Mouse (Mus musculus) forebrain, postnatal 0 days (tissue): ENCODE results near the gene Dtnb. TPM values are rescaled to one million over a fixed set of nuclear protein-coding genes. Genes with fewer than 3 reads are reported as not detected.

Experiments used
- ATAC-seq: fragments of 200-750 bp; cut with Nextera tagmentation; 2 replicates; pipeline ENCODE4 v1.8.0; 2017; ENCODE audit warnings: mild to moderate bottlenecking, moderate library complexity
- DNase-seq: peaks from one replicate; pipeline ENCODE4 v3.0.0-alpha.2; 2015
- H3K27ac ChIP-seq: fragments of 300-500 bp; sonication (generic); 2 replicates; pipeline ENCODE4 v1.5.1; 2014; ENCODE audit warnings: low read depth, mild to moderate bottlenecking, antibody characterized with exemption, low read length, moderate library complexity, mixed read lengths
- H3K27me3 ChIP-seq: fragments of 300-500 bp; sonication (generic); 2 replicates; pipeline ENCODE4 v1.6.1; 2014; ENCODE audit warnings: mild to moderate bottlenecking, low read length, mixed read lengths; ENCODE audit not compliant: insufficient read depth
- H3K36me3 ChIP-seq: fragments of 300-500 bp; sonication (generic); 2 replicates; pipeline ENCODE4 v1.6.1; 2014; ENCODE audit warnings: mild to moderate bottlenecking, moderate library complexity; ENCODE audit not compliant: insufficient read depth
- H3K4me1 ChIP-seq: fragments of 300-500 bp; sonication (generic); 2 replicates; pipeline ENCODE4 v1.6.1; 2014; ENCODE audit warnings: antibody characterized with exemption; ENCODE audit not compliant: insufficient read depth
- H3K4me2 ChIP-seq: fragments of 300-500 bp; sonication (generic); 2 replicates; pipeline ENCODE4 v1.6.1; 2014; ENCODE audit warnings: low read depth, mild to moderate bottlenecking, moderate library complexity
- H3K4me3 ChIP-seq: fragments of 300-500 bp; sonication (generic); 2 replicates; pipeline ENCODE4 v1.5.1; 2014; ENCODE audit warnings: low read depth, low read length, mixed read lengths
- H3K9ac ChIP-seq: fragments of 300-500 bp; sonication (generic); 2 replicates; pipeline ENCODE4 v1.6.1; 2014; ENCODE audit warnings: mild to moderate bottlenecking
- H3K9me3 ChIP-seq: fragments of 300-500 bp; sonication (generic); 2 replicates; pipeline ENCODE4 v1.6.1; 2016; ENCODE audit warnings: low read length
- CTCF ChIP-seq: sonication (generic); IDR thresholded peaks from 2 replicates; pipeline ENCODE4 v1.5.1; 2016; ENCODE audit warnings: antibody characterized with exemption, control low read depth, low read depth
- WGBS: fragments of 180-500 bp; shearing (Covaris S2); extraction: QIAGEN DNeasy Blood & Tissue Kit; methylation state at CpG from one replicate; pipeline ENCODE4 v1.1.7; 2014; 5-methylcytosine and 5-hydroxymethylcytosine counted together
- polyA plus RNA-seq: library from polyadenylated mRNA; unstranded; fragments of >200 nt; fragmentation: Nextera tagmentation; extraction: Ambion mirVana; gene quantifications from 2 replicates; pipeline ENCODE4 v1.2.1, GENCODE M21; 2015
- total RNA-seq: library from RNA; depleted of rRNA; stranded (reverse); fragments of >200 nt; gene quantifications from 2 replicates; pipeline ENCODE4 v1.2.3, GENCODE M21; 2014

The Dtnb gene
- total and polyA plus RNA-seq, 2 experiments from 2014 or later, result 45.7 to 51.0 TPM

DNA sequence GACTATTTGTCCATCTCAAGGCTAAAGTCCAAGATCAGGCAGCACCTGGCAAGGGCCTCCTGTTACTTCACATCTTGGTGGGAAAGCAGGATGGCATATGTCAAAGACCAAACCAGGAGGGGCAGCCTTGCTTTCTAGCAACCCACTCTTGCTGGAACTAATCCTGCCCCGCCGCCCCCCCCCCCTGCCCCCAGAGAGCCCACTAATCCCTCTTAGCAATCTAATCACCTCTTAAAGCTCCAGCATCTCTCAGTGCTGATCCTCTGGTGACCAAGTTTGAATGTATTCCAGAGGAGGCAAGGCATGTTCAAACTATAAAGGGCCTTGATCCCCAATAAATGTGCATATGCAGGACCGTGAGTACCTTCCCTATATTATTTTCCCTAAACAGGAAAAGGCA lies 214.9 kb downstream of the Dtnb start:
- WGBS, result 40% methylated on average over 1 of the region's 3 CpGs

DNA sequence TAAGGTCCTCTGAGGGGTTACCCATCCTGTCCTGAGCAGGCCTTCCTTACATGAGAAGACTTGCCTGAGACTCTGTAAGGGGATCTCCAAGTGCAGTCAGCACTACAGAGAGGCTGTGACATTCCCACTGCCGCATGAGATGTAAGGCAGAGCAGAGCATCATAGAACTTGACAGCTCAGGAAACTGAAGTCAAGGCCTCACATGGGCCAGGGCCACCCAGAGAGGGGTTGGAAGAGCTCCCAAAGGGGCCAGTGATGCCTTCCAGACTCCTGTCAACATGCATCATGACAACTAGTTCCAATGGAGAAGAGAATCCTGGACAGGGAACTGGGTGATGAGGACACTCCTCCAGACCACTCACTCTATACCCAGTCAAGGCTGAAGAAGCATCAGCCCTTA lies 215.4 kb downstream of the Dtnb start:
- no peak for DNase-seq

More for the DNA sequence above, 214.9 kb downstream of the Dtnb start:
- DNase-seq (no peak), ATAC-seq (no peak)
- no peaks in the 10 kb centered on the region for H3K9me3 ChIP-seq
- TF ChIP-seq CTCF, result no peak
- no peak overlapping the region for H3K9ac ChIP-seq
- H3K4me2 ChIP-seq, result no peak overlapping the region
- no peak overlapping the region for H3K27ac ChIP-seq
- no peaks in the 10 kb centered on the region for H3K36me3 ChIP-seq
- no peaks in the 10 kb centered on the region for H3K27me3 ChIP-seq
- no peak overlapping the region for H3K4me3 ChIP-seq
- H3K4me1 ChIP-seq, result peaks cover 11% of the 10 kb centered on the region; the same call in 1 of the 2 replicates

DNA sequence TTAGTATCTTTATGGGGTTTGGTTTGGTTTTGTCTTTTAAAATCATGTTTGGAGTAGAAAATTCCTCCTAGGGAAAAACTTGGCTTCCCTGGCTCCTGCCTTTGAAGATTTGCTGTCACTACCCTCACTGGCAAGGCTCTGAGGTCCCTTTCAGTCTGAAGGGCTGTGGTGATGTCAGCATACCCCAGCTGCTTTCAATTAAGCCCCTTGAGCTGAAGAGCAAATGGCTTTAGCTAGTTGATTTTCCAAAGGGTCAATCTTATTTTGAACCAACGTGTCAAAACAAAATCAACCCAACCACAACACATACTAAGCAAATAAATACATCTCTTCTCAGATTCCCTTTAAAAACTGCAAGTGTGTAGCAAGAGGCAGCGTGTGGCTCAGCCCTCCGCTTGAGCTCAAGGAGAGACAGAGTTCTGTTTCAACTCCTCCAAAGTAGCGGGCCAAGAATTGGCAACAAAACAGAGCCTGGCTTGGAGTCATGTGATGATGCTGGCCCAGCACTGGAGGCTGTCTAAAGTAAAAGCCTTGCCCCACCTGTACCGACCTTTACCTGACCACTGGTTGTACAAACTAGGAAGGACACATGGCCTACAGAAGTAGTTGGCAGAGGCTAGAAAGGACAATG lies 216.4 kb downstream of the Dtnb start:
- no peak overlapping the region for H3K27ac ChIP-seq
- no peak overlapping the region for H3K4me2 ChIP-seq
- ATAC-seq (no peak), DNase-seq (no peak)
- no peaks in the 10 kb centered on the region for H3K9me3 ChIP-seq
- no peaks in the 10 kb centered on the region for H3K27me3 ChIP-seq
- H3K4me1 ChIP-seq, result peaks cover 4% of the 10 kb centered on the region; the same call in 1 of the 2 replicates
- H3K9ac ChIP-seq, result no peak overlapping the region
- H3K36me3 ChIP-seq, result no peaks in the 10 kb centered on the region
- TF ChIP-seq CTCF, result no peak
- no peak overlapping the region for H3K4me3 ChIP-seq
- 32% methylated on average over 5 of the region's 5 CpGs for WGBS

More for the DNA sequence above, 215.4 kb downstream of the Dtnb start:
- no peak overlapping the region for H3K27ac ChIP-seq
- H3K4me1 ChIP-seq, result peaks cover 14% of the 10 kb centered on the region; the same call in 1 of the 2 replicates
- no peak overlapping the region for H3K9ac ChIP-seq
- no peak overlapping the region for H3K4me2 ChIP-seq
- no peak overlapping the region for H3K4me3 ChIP-seq
- TF ChIP-seq CTCF, result no peak
- no peaks in the 10 kb centered on the region for H3K9me3 ChIP-seq
- no peaks in the 10 kb centered on the region for H3K27me3 ChIP-seq
- WGBS, result 64% methylated on average over 1 of the region's 1 CpGs
- no peak for ATAC-seq
- no peaks in the 10 kb centered on the region for H3K36me3 ChIP-seq

DNA sequence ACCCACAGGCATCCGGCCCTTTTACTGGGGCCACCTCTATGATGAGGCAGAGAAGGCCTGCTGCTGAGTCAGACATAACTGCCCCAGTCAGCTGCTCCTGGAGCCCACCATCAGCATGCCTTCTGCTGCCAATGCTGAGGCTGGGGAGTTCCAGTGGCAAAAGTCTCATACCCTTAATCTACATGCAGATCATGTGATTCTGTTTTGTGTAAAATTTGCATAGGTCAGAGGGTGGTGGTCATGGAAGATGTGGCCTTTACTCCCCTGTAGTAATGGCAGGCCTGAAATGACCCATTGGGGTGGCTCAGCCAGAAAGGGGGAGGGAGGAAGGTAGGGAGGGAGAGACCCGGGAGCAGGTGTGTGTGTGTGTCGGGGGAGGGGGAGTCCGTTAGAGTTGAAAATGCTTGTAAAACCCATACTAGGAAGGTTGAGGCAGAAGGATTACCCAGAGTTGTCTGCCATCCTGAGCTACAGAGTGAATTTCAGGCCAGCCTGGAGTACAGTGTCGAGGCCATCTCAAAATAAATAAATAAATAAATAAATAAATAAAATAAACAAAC lies 217.5 kb downstream of the Dtnb start:
- Histone ChIP-seq H3K4me3 (no peak overlapping the region), H3K9me3 (no peaks in the 10 kb centered on the region), H3K36me3 (no peaks in the 10 kb centered on the region), H3K4me1 (0 out of 2 replicates have a peak, but pooled peaks cover 4% of the 10 kb centered on the region), H3K4me2 (no peak overlapping the region), H3K9ac (no peak overlapping the region), H3K27ac (no peak overlapping the region), H3K27me3 (no peaks in the 10 kb centered on the region)
- no peak for TF ChIP-seq CTCF
- 64% methylated on average over 5 of the region's 5 CpGs for WGBS
- ATAC-seq, result no peak
- no peak for DNase-seq

DNA sequence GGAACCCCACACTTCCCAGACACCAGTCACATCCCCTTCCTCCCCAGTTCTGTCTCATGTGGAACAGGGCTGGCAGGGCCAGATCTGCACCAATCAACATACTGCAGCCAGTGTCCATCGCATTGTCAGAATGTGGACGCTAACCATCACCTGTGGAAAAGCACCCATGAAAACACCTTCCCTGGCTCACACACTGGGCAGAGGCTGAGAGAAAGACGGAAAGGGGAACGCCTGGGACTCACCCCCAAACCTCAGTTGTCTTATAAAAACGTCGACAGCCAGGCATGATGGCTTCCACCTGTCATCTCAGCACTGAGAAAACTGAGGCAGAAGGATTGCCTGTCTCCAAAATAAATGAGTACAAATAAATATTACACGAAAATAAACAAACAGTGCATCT lies 219.1 kb downstream of the Dtnb start:
- 54% methylated on average over 7 of the region's 7 CpGs for WGBS
- Histone ChIP-seq H3K4me3 (peak overlapping the region; percentile 17), H3K27ac (no peak overlapping the region), H3K9ac (0 out of 2 replicates have a peak overlapping the region, but pooled peaks have one; percentile 14), H3K4me2 (peak overlapping the region; percentile 48), H3K36me3 (no peaks in the 10 kb centered on the region), H3K4me1 (0 out of 2 replicates have a peak, but pooled peaks cover 4% of the 10 kb centered on the region), H3K27me3 (no peaks in the 10 kb centered on the region), H3K9me3 (no peaks in the 10 kb centered on the region)
- DNase-seq, result no peak
- ATAC-seq, result peak; percentile 12; the same call in 1 of the 2 replicates
- TF ChIP-seq CTCF, result no peak

DNA sequence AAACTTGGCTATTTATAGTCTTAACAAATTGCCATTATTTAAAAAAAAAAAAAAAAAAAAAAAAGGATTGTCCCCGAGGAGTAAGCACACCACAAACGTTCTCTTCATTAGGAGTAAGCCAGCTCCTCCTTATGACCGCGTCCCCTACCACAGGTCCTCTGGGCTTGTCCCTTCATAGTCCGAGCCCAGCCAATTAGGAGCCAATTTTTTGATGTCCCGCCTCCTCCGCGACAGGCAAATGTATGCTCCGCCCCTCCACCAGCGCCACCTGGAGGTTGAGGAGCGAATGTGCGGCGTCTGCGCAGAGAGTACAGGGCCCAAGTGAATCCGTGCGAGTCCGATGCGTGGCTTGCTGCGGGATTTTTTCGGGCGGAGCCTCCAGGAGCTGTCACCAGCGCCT lies 219.6 kb downstream of the Dtnb start:
- TF ChIP-seq CTCF, result peak; percentile 98
- DNase-seq (peak; percentile 97), ATAC-seq (peak; percentile 95)
- H3K27ac ChIP-seq, result no peak overlapping the region
- H3K9ac ChIP-seq, result peak overlapping the region; percentile 42; the same call in 1 of the 2 replicates
- peak overlapping the region; percentile 17 for H3K4me3 ChIP-seq
- peak overlapping the region; percentile 48 for H3K4me2 ChIP-seq
- H3K4me1 ChIP-seq, result 0 out of 2 replicates have a peak, but pooled peaks cover 4% of the 10 kb centered on the region
- H3K9me3 ChIP-seq, result no peaks in the 10 kb centered on the region
- no peaks in the 10 kb centered on the region for H3K36me3 ChIP-seq
- H3K27me3 ChIP-seq, result no peaks in the 10 kb centered on the region
- 3% methylated on average over 22 of the region's 22 CpGs for WGBS

DNA sequence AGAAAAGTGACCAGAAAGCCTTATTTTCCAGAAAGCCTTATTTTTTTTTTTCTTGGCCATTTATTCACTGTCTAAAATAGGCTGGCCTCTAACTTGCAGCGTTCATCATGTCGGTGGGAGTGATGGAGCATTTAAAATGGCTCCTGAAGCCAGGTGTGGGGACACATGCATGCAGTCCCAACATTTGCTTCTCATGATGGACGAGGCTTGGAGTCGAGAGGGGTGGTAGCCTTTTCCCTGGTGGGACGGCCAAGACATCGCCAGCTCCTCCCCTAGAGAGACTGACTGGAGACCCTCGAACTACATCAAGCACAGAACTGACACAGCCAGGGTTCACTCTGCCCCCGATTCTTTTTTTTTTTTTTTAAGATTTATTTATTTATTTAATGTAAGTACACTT lies 220.1 kb downstream of the Dtnb start:
- WGBS, result 17% methylated on average over 8 of the region's 8 CpGs
- Histone ChIP-seq H3K9ac (peak overlapping the region; percentile 42; the same call in 1 of the 2 replicates), H3K36me3 (no peaks in the 10 kb centered on the region), H3K9me3 (no peaks in the 10 kb centered on the region), H3K27ac (no peak overlapping the region), H3K27me3 (no peaks in the 10 kb centered on the region), H3K4me1 (0 out of 2 replicates have a peak, but pooled peaks cover 4% of the 10 kb centered on the region), H3K4me3 (peak overlapping the region; percentile 17), H3K4me2 (peak overlapping the region; percentile 48)
- ATAC-seq (peak; percentile 10; the same call in 1 of the 2 replicates), DNase-seq (no peak)
- no peak for TF ChIP-seq CTCF
